Mouse (Mus musculus): Measurements from ENCODE around the gene Gm26661.

The Gm26661 gene

GRCm38 (mm10) chr14:7819446-7819845 lies 28.1 kb downstream of the Gm26661 start:
- no peak for DNase-seq (ENCODE audit: low read depth in 1 of 2, low spot score in 2 of 2)

- no peak for DNase-seq (ENCODE audit: low read depth in 1 of 2, low spot score in 2 of 2)
Observed at GRCm38 (mm10) chr14:7821341-7821740, 30.0 kb downstream of the Gm26661 start.

GRCm38 (mm10) chr14:7822693-7823092 lies 31.3 kb downstream of the Gm26661 start:
- DNase-seq (ENCODE audit: low read depth in 1 of 2, low spot score in 2 of 2), result no peak

- no peak for DNase-seq (ENCODE audit: low read depth in 1 of 2, low spot score in 2 of 2)
Observed at GRCm38 (mm10) chr14:7824651-7825268, 33.4 kb downstream of the Gm26661 start.

- DNase-seq (ENCODE audit: low read depth in 1 of 2, low spot score in 2 of 2), result no peak
Observed at GRCm38 (mm10) chr14:7826151-7826937, 35.0 kb downstream of the Gm26661 start.

GRCm38 (mm10) chr14:7829181-7829580 lies 37.8 kb downstream of the Gm26661 start:
- DNase-seq (ENCODE audit: low read depth in 1 of 2, low spot score in 2 of 2), result no peak

GRCm38 (mm10) chr14:7831770-7832439 lies 40.5 kb downstream of the Gm26661 start:
- DNase-seq (ENCODE audit: low read depth in 1 of 2, low spot score in 2 of 2), result no peak

- no peak for DNase-seq (ENCODE audit: low read depth in 1 of 2, low spot score in 2 of 2)
Observed at GRCm38 (mm10) chr14:7832440-7832783, 41.0 kb downstream of the Gm26661 start.

- no peak for DNase-seq (ENCODE audit: low read depth in 1 of 2, low spot score in 2 of 2)
Observed at GRCm38 (mm10) chr14:7833458-7833857, 42.1 kb downstream of the Gm26661 start.

- no peak for DNase-seq (ENCODE audit: low read depth in 1 of 2, low spot score in 2 of 2)
Observed at GRCm38 (mm10) chr14:7838564-7839089, 47.2 kb downstream of the Gm26661 start.

GRCm38 (mm10) chr14:7839950-7840514 lies 48.6 kb downstream of the Gm26661 start:
- no peak for DNase-seq (ENCODE audit: low read depth in 1 of 2, low spot score in 2 of 2)

Data from monocyte, adult 2 months (primary cell).